Mouse (Mus musculus): ENCODE measurements around the gene Olfr397. TPM values are rescaled to one million over a fixed set of nuclear protein-coding genes. Genes with fewer than 3 reads are reported as not detected.

The Olfr397 gene
- not detected in 2 replicates for polyA plus RNA-seq (2016; fragmentation: Nextera tagmentation; extraction: Ambion mirVana)

DNA sequence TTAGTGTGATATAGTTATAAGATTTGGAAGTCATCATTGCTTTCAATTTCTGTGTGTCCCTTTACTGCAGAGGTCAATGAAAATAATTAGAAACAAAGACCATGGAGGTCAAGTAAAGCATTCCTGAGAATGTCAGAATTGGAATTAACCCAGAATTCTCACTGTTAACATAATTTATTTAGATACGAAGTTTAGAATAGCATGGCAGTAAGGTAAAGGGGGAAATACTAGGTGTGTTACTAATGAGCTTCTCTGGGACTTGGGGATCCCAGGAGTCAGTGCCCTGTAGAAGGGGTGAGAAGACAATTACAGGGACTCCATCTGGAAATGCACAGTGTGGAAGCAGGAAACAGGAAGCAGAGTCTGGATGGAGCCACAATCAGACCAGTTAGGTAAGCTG lies at the start of gene Olfr397:
Gene Olfr397, plus strand, starts transcription at position 301 of the 400 bp plus-strand sequence.
- H3K27ac ChIP-seq (replicated peaks) = no peak within 1 kb of the TSS
- no peaks in the 10 kb centered on the region for H3K27me3 ChIP-seq (ENCODE audit: low read depth, poor library complexity, severe bottlenecking)
- WGBS = 83% methylated on average over 1 of the region's 1 CpGs
- no peak for DNase-seq (ENCODE audit: low spot score)
- no peaks in the 10 kb centered on the region for H3K36me3 ChIP-seq
- no peaks in the 10 kb centered on the region for H3K4me1 ChIP-seq
- H3K4me3 ChIP-seq = no peak within 1 kb of the TSS
- H3K9me3 ChIP-seq (replicated peaks) = peaks cover 51% of the 10 kb centered on the region

DNA sequence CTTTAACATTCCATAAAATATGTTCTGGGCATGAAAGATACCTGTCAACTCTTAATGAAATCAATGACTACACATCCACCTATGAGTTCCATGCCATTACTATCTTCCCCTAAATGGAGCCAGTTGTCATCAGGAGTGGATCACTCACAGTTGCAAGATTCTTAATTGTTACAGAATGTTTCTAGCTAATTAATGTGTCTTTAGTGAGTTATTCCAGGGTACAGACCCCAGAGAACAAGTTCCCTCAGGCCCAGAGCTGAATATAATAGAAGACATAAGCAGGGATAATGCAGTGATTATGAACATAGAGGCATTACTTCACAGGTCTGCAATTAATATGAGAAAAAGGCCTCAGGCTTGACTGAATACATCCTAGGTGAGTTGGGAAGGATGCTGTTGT lies 24.2 kb upstream of the Olfr397 start, which contains the start of gene Olfr23:
Gene Olfr23, plus strand, starts transcription at position 301 of the 400 bp plus-strand sequence.
- no peak for DNase-seq (ENCODE audit: low spot score)

DNA sequence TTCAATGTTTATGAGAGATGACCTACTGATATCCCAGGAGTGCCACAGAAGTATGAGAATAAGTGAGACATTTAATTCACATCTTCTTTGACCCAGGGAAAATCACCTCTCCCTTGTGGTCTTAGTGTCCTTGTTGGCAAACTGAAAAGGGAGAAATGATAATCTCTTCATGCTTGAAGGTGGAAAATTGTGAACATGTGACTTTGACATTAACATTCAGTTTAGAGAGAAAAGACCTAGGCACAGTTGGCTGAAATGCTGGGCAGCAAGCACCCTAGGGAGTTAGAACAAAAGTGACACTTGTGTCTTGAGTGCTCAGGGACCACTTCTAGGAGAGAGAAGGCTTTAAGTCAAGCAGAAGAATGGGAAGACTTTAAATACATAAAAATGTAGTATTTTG lies 29.7 kb downstream of the Olfr397 start, which contains the start of gene Olfr398:
Gene Olfr398, minus strand, starts transcription at position 101 of the 400 bp plus-strand sequence.
- no peak within 1 kb of the TSS for H3K4me3 ChIP-seq
- no peaks in the 10 kb centered on the region for H3K36me3 ChIP-seq
- H3K27ac ChIP-seq (replicated peaks) = no peak within 1 kb of the TSS
- no peaks in the 10 kb centered on the region for H3K4me1 ChIP-seq
- H3K9me3 ChIP-seq (replicated peaks) = peaks cover 67% of the 10 kb centered on the region
- no peak for DNase-seq (ENCODE audit: low spot score)
- H3K27me3 ChIP-seq (ENCODE audit: low read depth, poor library complexity, severe bottlenecking) = no peaks in the 10 kb centered on the region

More for the DNA sequence above, 24.2 kb upstream of the Olfr397 start, which contains the start of gene Olfr23:
- no peaks in the 10 kb centered on the region for H3K4me1 ChIP-seq
- no peaks in the 10 kb centered on the region for H3K36me3 ChIP-seq
- no peak within 1 kb of the TSS for H3K27ac ChIP-seq (replicated peaks)
- H3K27me3 ChIP-seq (ENCODE audit: low read depth, poor library complexity, severe bottlenecking) = no peaks in the 10 kb centered on the region
- H3K4me3 ChIP-seq = no peak within 1 kb of the TSS
- H3K9me3 ChIP-seq (replicated peaks) = peaks cover 40% of the 10 kb centered on the region

- H3K36me3 ChIP-seq = no peaks in the 10 kb centered on the region
- no peak overlapping the region for H3K27ac ChIP-seq (replicated peaks)
- DNase-seq (ENCODE audit: low spot score) = no peak
- no peaks in the 10 kb centered on the region for H3K4me1 ChIP-seq
- H3K4me3 ChIP-seq = no peak overlapping the region
- H3K27me3 ChIP-seq (ENCODE audit: low read depth, poor library complexity, severe bottlenecking) = no peaks in the 10 kb centered on the region
- peaks cover 50% of the 10 kb centered on the region for H3K9me3 ChIP-seq (replicated peaks)
Observed at GRCm38 (mm10) chr11:73993115-73993514, 32.5 kb downstream of the Olfr397 start.

Other genes with a start within 250 kb of the Olfr397 start
- gene Olfr389, start 180.1 kb upstream of the Olfr397 start, polyA plus RNA-seq (2016; fragmentation: Nextera tagmentation; extraction: Ambion mirVana) = not detected in 2 replicates
- gene Olfr390, start 177.9 kb upstream of the Olfr397 start, polyA plus RNA-seq (2016; fragmentation: Nextera tagmentation; extraction: Ambion mirVana) = not detected in 2 replicates
- not detected in 2 replicates for gene Olfr391-ps, start 157.8 kb upstream of the Olfr397 start, polyA plus RNA-seq (2016; fragmentation: Nextera tagmentation; extraction: Ambion mirVana)
- gene Olfr392, start 143.8 kb upstream of the Olfr397 start, polyA plus RNA-seq (2016; fragmentation: Nextera tagmentation; extraction: Ambion mirVana) = not detected in 2 replicates
- gene Olfr393, start 109.4 kb upstream of the Olfr397 start, polyA plus RNA-seq (2016; fragmentation: Nextera tagmentation; extraction: Ambion mirVana) = not detected in 2 replicates
- gene Olfr394, start 70.0 kb upstream of the Olfr397 start, polyA plus RNA-seq (2016; fragmentation: Nextera tagmentation; extraction: Ambion mirVana) = not detected in 2 replicates
- not detected in 2 replicates for gene Olfr395, start 51.5 kb upstream of the Olfr397 start, polyA plus RNA-seq (2016; fragmentation: Nextera tagmentation; extraction: Ambion mirVana)
- not detected in 2 replicates for gene Olfr23, start 24.1 kb upstream of the Olfr397 start, polyA plus RNA-seq (2016; fragmentation: Nextera tagmentation; extraction: Ambion mirVana)
- gene Olfr398, start 29.6 kb downstream of the Olfr397 start, polyA plus RNA-seq (2016; fragmentation: Nextera tagmentation; extraction: Ambion mirVana) = not detected in 2 replicates
- gene Olfr139, start 95.7 kb downstream of the Olfr397 start, polyA plus RNA-seq (2016; fragmentation: Nextera tagmentation; extraction: Ambion mirVana) = not detected in 2 replicates
- gene Olfr399, start 95.8 kb downstream of the Olfr397 start, polyA plus RNA-seq (2016; fragmentation: Nextera tagmentation; extraction: Ambion mirVana) = not detected in 2 replicates
- gene Zfp616, start 109.1 kb downstream of the Olfr397 start, polyA plus RNA-seq (2016; fragmentation: Nextera tagmentation; extraction: Ambion mirVana) = not detected in 2 replicates
- gene Olfr401, start 152.9 kb downstream of the Olfr397 start, polyA plus RNA-seq (2016; fragmentation: Nextera tagmentation; extraction: Ambion mirVana) = not detected in 2 replicates
- not detected in 2 replicates for gene Olfr402, start 192.7 kb downstream of the Olfr397 start, polyA plus RNA-seq (2016; fragmentation: Nextera tagmentation; extraction: Ambion mirVana)
- gene Olfr403, start 225.4 kb downstream of the Olfr397 start, polyA plus RNA-seq (2016; fragmentation: Nextera tagmentation; extraction: Ambion mirVana) = not detected in 2 replicates